Mouse (Mus musculus): Measurements from ENCODE around the gene Cldn11.
A peak's percentile ranks its signal among the peaks of the same experiment; 100 is the strongest.
"Not testable (repeated sequence)": the region's sequence is repeated elsewhere in the genome, so short reads cannot be mapped to it uniquely, and the experiment has no call there.

Gene Cldn11

GRCm38 (mm10) chr3:31149706-31150105 lies at the start of gene Cldn11:
TSS of gene Cldn11 (plus strand) at chr3:31149920.
- DNase-seq: no peak

- no peak for DNase-seq
These were observed 49.7 kb upstream of the Cldn11 start for GRCm38 (mm10) chr3:31100026-31100425.

GRCm38 (mm10) chr3:31100802-31101201 lies 48.9 kb upstream of the Cldn11 start:
- DNase-seq: no peak

- no peak for DNase-seq
These were observed 44.8 kb upstream of the Cldn11 start for GRCm38 (mm10) chr3:31104936-31105335.

- no peak for DNase-seq
These were observed 43.1 kb upstream of the Cldn11 start for GRCm38 (mm10) chr3:31106597-31106996.

- no peak for DNase-seq
These were observed 42.0 kb upstream of the Cldn11 start for GRCm38 (mm10) chr3:31107674-31108073.

GRCm38 (mm10) chr3:31109108-31109507 lies 40.6 kb upstream of the Cldn11 start:
- no peak for DNase-seq

- no peak for DNase-seq
These were observed 26.6 kb upstream of the Cldn11 start for GRCm38 (mm10) chr3:31123098-31123497.

- no peak for DNase-seq
These were observed 23.4 kb upstream of the Cldn11 start for GRCm38 (mm10) chr3:31126303-31126702.

- DNase-seq: no peak
These were observed 22.9 kb upstream of the Cldn11 start for GRCm38 (mm10) chr3:31126848-31127247.

GRCm38 (mm10) chr3:31129766-31130165 lies 20.0 kb upstream of the Cldn11 start:
- DNase-seq: no peak

GRCm38 (mm10) chr3:31133664-31134063 lies 16.1 kb upstream of the Cldn11 start:
- DNase-seq: no peak

GRCm38 (mm10) chr3:31134246-31134645 lies 15.5 kb upstream of the Cldn11 start:
- no peak for DNase-seq

GRCm38 (mm10) chr3:31134696-31135095 lies 15.0 kb upstream of the Cldn11 start:
- no peak for DNase-seq

- DNase-seq: not testable (repeated sequence)
These were observed 13.1 kb upstream of the Cldn11 start for GRCm38 (mm10) chr3:31136591-31136990.

GRCm38 (mm10) chr3:31138454-31139424 lies 11.0 kb upstream of the Cldn11 start:
- peak; percentile 57 for DNase-seq

GRCm38 (mm10) chr3:31141621-31142020 lies 8.1 kb upstream of the Cldn11 start:
- DNase-seq: no peak

- not testable (repeated sequence) for DNase-seq
These were observed 4.5 kb upstream of the Cldn11 start for GRCm38 (mm10) chr3:31145222-31145621.

GRCm38 (mm10) chr3:31145641-31146290 lies 4.0 kb upstream of the Cldn11 start:
- DNase-seq: peak; percentile 73

- no peak for DNase-seq
These were observed 1.1 kb upstream of the Cldn11 start for GRCm38 (mm10) chr3:31148595-31148994.

GRCm38 (mm10) chr3:31152108-31152507 lies 2.4 kb downstream of the Cldn11 start:
- no peak for DNase-seq

GRCm38 (mm10) chr3:31156126-31156525 lies 6.4 kb downstream of the Cldn11 start:
- no peak for DNase-seq

- no peak for DNase-seq
These were observed 8.1 kb downstream of the Cldn11 start for GRCm38 (mm10) chr3:31157776-31158175.

- DNase-seq: no peak
These were observed 10.3 kb downstream of the Cldn11 start for GRCm38 (mm10) chr3:31160046-31160445.
